Mouse (Mus musculus) heart, adult 18-20 months (tissue): ENCODE measurements around the gene Timmdc1. TPM values are rescaled to one million over a fixed set of nuclear protein-coding genes. Genes with fewer than 3 reads are reported as not detected.
A peak's percentile ranks its signal among the peaks of the same experiment; 100 is the strongest.
"Not testable (repeated sequence)": the region's sequence is repeated elsewhere in the genome, so short reads cannot be mapped to it uniquely, and the experiment has no call there.

ENCODE experiments used
- DNase-seq, 2 experiments: peaks; one replicate each; pipeline ENCODE4 v3.0.0; 2021 to 2022; ENCODE audit warnings: mixed read lengths in 1 of 2
- total RNA-seq, 2 experiments: library from RNA; stranded (reverse); gene quantifications; 2 replicates each; pipeline ENCODE4 v1.2.3; 2021

Timmdc1 gene
- total RNA-seq, 2 experiments from 2014 or later = 67.1 to 68.3 TPM

GRCm38 (mm10) chr16:38496604-38497140 lies 25.8 kb downstream of the Timmdc1 start:
- DNase-seq = no peak

GRCm38 (mm10) chr16:38493890-38494289 lies 28.6 kb downstream of the Timmdc1 start:
- peak in 1 of 2 experiments; percentile 16 for DNase-seq

GRCm38 (mm10) chr16:38492551-38492950 lies 29.9 kb downstream of the Timmdc1 start:
- no peak for DNase-seq

- peak in 1 of 2 experiments; percentile 25 for DNase-seq
Measured at GRCm38 (mm10) chr16:38483582-38484309, 38.7 kb downstream of the Timmdc1 start.

- peak; percentile 43 to 64 for DNase-seq
Measured at GRCm38 (mm10) chr16:38482780-38483562, 39.5 kb downstream of the Timmdc1 start.

- no peak for DNase-seq
Measured at GRCm38 (mm10) chr16:38481327-38481726, 41.1 kb downstream of the Timmdc1 start.

- no peak for DNase-seq
Measured at GRCm38 (mm10) chr16:38478296-38478695, 44.2 kb downstream of the Timmdc1 start.

- DNase-seq = not testable (repeated sequence)
Measured at GRCm38 (mm10) chr16:38477241-38477608, 45.2 kb downstream of the Timmdc1 start.

GRCm38 (mm10) chr16:38476312-38477240 lies 45.9 kb downstream of the Timmdc1 start:
- peak; percentile 50 to 73 for DNase-seq

- DNase-seq = no peak
Measured at GRCm38 (mm10) chr16:38475681-38476311, 46.7 kb downstream of the Timmdc1 start.

- no peak for DNase-seq
Measured at GRCm38 (mm10) chr16:38474677-38475286, 47.7 kb downstream of the Timmdc1 start.

GRCm38 (mm10) chr16:38473661-38474060 lies 48.8 kb downstream of the Timmdc1 start:
- DNase-seq = no peak

GRCm38 (mm10) chr16:38472507-38472873 lies 50.0 kb downstream of the Timmdc1 start:
- DNase-seq = no peak

- DNase-seq = no peak
Measured at GRCm38 (mm10) chr16:38471697-38472506, 50.6 kb downstream of the Timmdc1 start.

- DNase-seq = no peak
Measured at GRCm38 (mm10) chr16:38469437-38469836, 53.0 kb downstream of the Timmdc1 start.

GRCm38 (mm10) chr16:38468706-38469018 lies 53.8 kb downstream of the Timmdc1 start:
- DNase-seq = no peak

GRCm38 (mm10) chr16:38467917-38468705 lies 54.4 kb downstream of the Timmdc1 start:
- DNase-seq = no peak

GRCm38 (mm10) chr16:38467091-38467916 lies 55.2 kb downstream of the Timmdc1 start:
- DNase-seq = no peak

GRCm38 (mm10) chr16:38466089-38466488 lies 56.4 kb downstream of the Timmdc1 start:
- no peak for DNase-seq
